Comparison of ENCODE assay signal across 8 mouse cellular contexts in the genomic region with DNA sequence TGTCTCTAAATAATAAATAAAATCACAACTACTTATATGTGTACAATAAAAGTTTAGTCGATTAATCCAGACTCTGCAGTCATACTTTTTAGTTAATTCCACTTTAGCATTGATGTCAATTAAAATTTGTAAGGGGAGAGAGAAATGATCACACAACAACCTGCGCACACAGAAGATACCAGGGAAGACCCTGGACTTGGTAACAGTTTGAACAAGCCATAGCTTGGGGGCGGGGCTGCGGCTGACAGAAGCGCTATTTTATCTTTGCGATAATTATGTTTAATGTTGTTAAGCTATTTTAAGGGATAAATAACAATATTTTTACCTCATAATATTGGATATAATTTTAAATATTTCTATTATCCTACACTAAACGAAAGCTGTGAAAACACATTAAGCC. TPM values are rescaled to one million over a fixed set of nuclear protein-coding genes. Genes with fewer than 3 reads are reported as not detected.
DNase-seq lines count a peak whose midpoint lies in the region; ATAC-seq and TF ChIP-seq lines count a peak whose summit lies in the region.

No protein-coding gene starts in this region.

- no peak for TF ChIP-seq CTCF in heart, adult 2 months (IDR thresholded peaks at IDR 0.05)
- TF ChIP-seq CTCF in CH12.LX (conservative IDR thresholded peaks at IDR 0.05 in 1 of 2, IDR thresholded peaks at IDR 0.05 in 1 of 2; ENCODE audit: low read depth in 2 of 2, low read length in 2 of 2), result no peak
- no peak for TF ChIP-seq CTCF in heart, postnatal 0 days (IDR thresholded peaks at IDR 0.05; ENCODE audit: low read depth)

- no peaks in the 10 kb centered on the region for H3K27me3 ChIP-seq in heart, adult 2 months (ENCODE audit: control insufficient read depth, insufficient read depth, low read length)
- H3K27me3 ChIP-seq in CH12.LX (replicated peaks), result no peaks in the 10 kb centered on the region
- H3K27me3 ChIP-seq in heart, postnatal 0 days (ENCODE audit: control insufficient read depth, insufficient read depth, low read length), result no peaks in the 10 kb centered on the region

- no peak for DNase-seq in heart, adult 2 months
- DNase-seq in heart, adult 9 months (ENCODE audit: low spot score in 2 of 2), result no peak
- DNase-seq in CH12.LX (ENCODE audit: extremely low read depth), result no peak
- no peak for DNase-seq in heart, postnatal 0 days (ENCODE audit: low spot score)
- no peak for DNase-seq in thymus, postnatal 14 days
- DNase-seq in layer of hippocampus, adult 9-11 months, result no peak
- no peak for DNase-seq in layer of hippocampus, adult 9-10 months (ENCODE audit: low spot score)

- intact Hi-C loops in heart, adult 2 months (cut with DNase I), result loop anchor here (10.0 kb wide), 1 partner anchor 683 kb away; a partner anchor contains a TSS

- H3K9ac ChIP-seq in heart, adult 2 months (ENCODE audit: low read depth, low read length), result peak overlapping the region; percentile 23; the same call in 1 of the 2 replicates
- 0 out of 2 replicates have a peak overlapping the region, but pooled peaks have one; percentile 15 for H3K9ac ChIP-seq in CH12.LX (ENCODE audit: insufficient read depth, low read depth)
- H3K9ac ChIP-seq in heart, postnatal 0 days (replicated peaks; ENCODE audit: low read depth, low read length), result peak overlapping the region; percentile 49

- no peak for TF ChIP-seq RAD21 in CH12.LX (IDR thresholded peaks at IDR 0.05; ENCODE audit: low read depth, low read length)

- no peaks in the 10 kb centered on the region for H3K79me2 ChIP-seq in heart, adult 2 months (replicated peaks; ENCODE audit: control insufficient read depth, insufficient read depth, low read length)
- peaks cover 19% of the 10 kb centered on the region for H3K79me2 ChIP-seq in CH12.LX (replicated peaks; ENCODE audit: control insufficient read depth, extremely low read depth, insufficient read depth, poor library complexity, severe bottlenecking)
- peaks cover 30% of the 10 kb centered on the region for H3K79me2 ChIP-seq in macrophage (ENCODE audit: inconsistent target)

- no peaks in the 10 kb centered on the region for H3K9me3 ChIP-seq in CH12.LX (replicated peaks; ENCODE audit: low read length)
- no peaks in the 10 kb centered on the region for H3K9me3 ChIP-seq in heart, postnatal 0 days (replicated peaks; ENCODE audit: control insufficient read depth, low read length)

- peak overlapping the region; percentile 74 for H3K4me3 ChIP-seq in heart, adult 2 months
- H3K4me3 ChIP-seq in CH12.LX (replicated peaks in 1 of 3; ENCODE audit: low read depth in 2 of 3, low read length in 2 of 3, poor library complexity in 1 of 3) (peak overlapping the region in 2 of 3 experiments; percentile 43 to 87), macrophage (ENCODE audit: inconsistent target) (peak overlapping the region; percentile 96)
- peak overlapping the region; percentile 77 for H3K4me3 ChIP-seq in heart, postnatal 0 days (ENCODE audit: low read depth, low read length)

- WGBS in heart, adult 2 months, result 15% methylated on average over 7 of the region's 7 CpGs
- WGBS in heart, postnatal 0 days, result 15% methylated on average over 7 of the region's 7 CpGs
- 20% methylated on average over 7 of the region's 7 CpGs for WGBS in macrophage (ENCODE audit: missing documents)

- peak overlapping the region; percentile 65 for H3K4me2 ChIP-seq in CH12.LX (ENCODE audit: insufficient read depth, low read depth, poor library complexity, severe bottlenecking)
- peak overlapping the region; percentile 69 for H3K4me2 ChIP-seq in heart, postnatal 0 days (ENCODE audit: low read depth, low read length)

- no peak for TF ChIP-seq POLR2A in heart, adult 2 months (IDR thresholded peaks at IDR 0.05; ENCODE audit: insufficient read depth, low read depth, low read length)
- no peak for TF ChIP-seq POLR2A in CH12.LX (IDR thresholded peaks at IDR 0.05; ENCODE audit: low read depth, low read length)

- no peak for ATAC-seq in heart, postnatal 0 days (ENCODE audit: insufficient read depth, low read depth)

- TF ChIP-seq EP300 in heart, adult 2 months (IDR thresholded peaks at IDR 0.05; ENCODE audit: insufficient read depth, low read depth, low read length), result no peak
- TF ChIP-seq EP300 in CH12.LX (IDR thresholded peaks at IDR 0.05; ENCODE audit: low read length), result no peak
- TF ChIP-seq EP300 in heart, postnatal 0 days (IDR thresholded peaks at IDR 0.05; ENCODE audit: low read depth), result 0 out of 2 replicates have a peak, but pooled peaks have one; percentile 1

- H3K4me1 ChIP-seq in heart, adult 2 months (ENCODE audit: control insufficient read depth, insufficient read depth, low read length), result peaks cover 8% of the 10 kb centered on the region
- H3K4me1 ChIP-seq in CH12.LX (ENCODE audit: control insufficient read depth in 1 of 2, insufficient read depth in 2 of 2), result peaks cover 10 to 23% of the 10 kb centered on the region in 2 experiments
- H3K4me1 ChIP-seq in heart, postnatal 0 days (ENCODE audit: control insufficient read depth, insufficient read depth), result peaks cover 20% of the 10 kb centered on the region

- peaks cover 14% of the 10 kb centered on the region for H3K36me3 ChIP-seq in heart, adult 2 months (ENCODE audit: control insufficient read depth, insufficient read depth, low read length)
- H3K36me3 ChIP-seq in CH12.LX (replicated peaks in 1 of 2; ENCODE audit: control insufficient read depth in 1 of 2, insufficient read depth in 1 of 2, low read length in 1 of 2), result peaks cover 13 to 26% of the 10 kb centered on the region in 2 experiments
- peaks cover 21% of the 10 kb centered on the region; the same call in 1 of the 2 replicates for H3K36me3 ChIP-seq in heart, postnatal 0 days (replicated peaks; ENCODE audit: control insufficient read depth, insufficient read depth, low read length)
- 0 out of 2 replicates have a peak, but pooled peaks cover 6% of the 10 kb centered on the region for H3K36me3 ChIP-seq in macrophage (ENCODE audit: inconsistent target)

- peak overlapping the region; percentile 78 for H3K27ac ChIP-seq in heart, adult 2 months
- H3K27ac ChIP-seq in CH12.LX (ENCODE audit: insufficient read depth, low read depth) (no peak overlapping the region), macrophage (peak overlapping the region; percentile 70)
- peak overlapping the region; percentile 73 for H3K27ac ChIP-seq in heart, postnatal 0 days (ENCODE audit: low read depth)

- in situ Hi-C loops in CH12.LX (cut with MboI; ENCODE audit: low pct_ligation_motif_present, low pct_unique_long_range_greater_than_20kb, low sequenced_read_pairs), result no loop called here

- dilution Hi-C loops in CH12.LX (cut with MboI; ENCODE audit: extremely low pct_ligation_motif_present, extremely low pct_unique_long_range_greater_than_20kb, low sequenced_read_pairs), result no loop called here

TF ChIP-seq in CH12.LX, 34 proteins besides CTCF, POLR2A, EP300 and RAD21:
- TF ChIP-seq CHD2 (IDR thresholded peaks at IDR 0.05; ENCODE audit: low read length), result no peak
- no peak for TF ChIP-seq TCF12 (IDR thresholded peaks at IDR 0.05; ENCODE audit: low read depth, low read length)
- TF ChIP-seq ZKSCAN1 (IDR thresholded peaks at IDR 0.05; ENCODE audit: borderline replicate concordance, low read depth, low read length), result no peak
- no peak for TF ChIP-seq PAX5 (IDR thresholded peaks at IDR 0.05; ENCODE audit: low read length)

RNA-seq across cellular contexts. Expression of a gene that starts 0.4 kb away (rescaled TPM):
- total RNA-seq in heart, adult 2 months (2021), result 10 to 100 TPM; 23.9 to 26.8 TPM
- polyA plus RNA-seq in heart, adult 2 months (2012; rRNA removed), result 9.6 and 17.8 TPM in 2 replicates
- 22.8 and 27.7 TPM in 2 replicates for total RNA-seq in CH12.LX (2012; rRNA removed)
- 44.5 and 46.0 TPM in 2 replicates for total RNA-seq in CH12.LX (2014; rRNA removed)
- 23.7 and 23.9 TPM in 2 replicates for polyA plus RNA-seq in CH12.LX (2012; ENCODE audit: insufficient read length, low read depth)
- total RNA-seq in heart, postnatal 0 days (2014; rRNA removed; ENCODE audit: low replicate concordance), result 37.8 and 38.8 TPM in 2 replicates
- polyA plus RNA-seq in heart, postnatal 0 days (2015; fragmentation: Nextera tagmentation; extraction: Ambion mirVana), result 31.2 and 34.8 TPM in 2 replicates
- total RNA-seq in macrophage (2018; cell fraction: chromatin; rRNA removed), result 10 to 100 TPM in 20 of 26 experiments, 1 to 10 TPM in 6; 5.4 to 26.8 (median 12.9) TPM
- total RNA-seq in macrophage (2018; cell fraction: cytosol; rRNA removed), result 10 to 100 TPM; 23.8 to 35.5 (median 29.4) TPM
- total RNA-seq in macrophage (2018; cell fraction: nucleus; rRNA removed), result 10 to 100 TPM in 25 of 26 experiments, 1 to 10 TPM in 1; 9.5 to 47.4 (median 26.8) TPM
- 21.1 to 25.7 TPM (median 24.3 TPM) in 3 replicates for polyA plus RNA-seq in macrophage (2018)
